Mouse (Mus musculus): ENCODE measurements around the gene Opn3.

Opn3 gene

GRCm38 (mm10) chr1:175692246-175692996 lies at the start of gene Opn3, which contains the start of gene Chml:
TSS of gene Opn3 (minus strand) at chr1:175692776.
TSS of gene Chml (minus strand) at chr1:175692901.
- DNase-seq (ENCODE audit: low read depth, low spot score) = peak; percentile 98

DNA sequence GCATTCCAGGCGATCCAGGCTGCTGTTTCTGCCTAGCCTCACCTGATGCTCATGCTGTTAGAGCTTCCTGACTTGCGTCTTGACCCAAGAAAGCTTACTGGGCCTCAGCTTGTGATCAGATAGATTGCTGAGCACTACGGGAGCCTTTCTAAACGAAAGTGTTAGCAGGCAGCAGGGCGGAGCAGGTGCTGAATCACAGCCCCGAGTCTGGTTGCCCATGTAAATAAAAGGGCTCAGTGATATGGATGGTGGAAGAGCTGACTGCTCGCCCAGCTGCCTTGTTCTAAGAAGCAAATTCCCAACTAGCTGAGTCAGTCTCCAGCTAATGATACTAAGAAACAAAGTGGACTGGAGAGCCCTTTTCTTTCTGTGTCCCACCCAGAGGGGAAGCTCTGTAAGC lies 33.2 kb upstream of the Opn3 start:
- no peak for DNase-seq (ENCODE audit: low read depth, low spot score)

- no peak for DNase-seq (ENCODE audit: low read depth, low spot score)
Measured at GRCm38 (mm10) chr1:175716832-175717231, 24.3 kb upstream of the Opn3 start.

DNA sequence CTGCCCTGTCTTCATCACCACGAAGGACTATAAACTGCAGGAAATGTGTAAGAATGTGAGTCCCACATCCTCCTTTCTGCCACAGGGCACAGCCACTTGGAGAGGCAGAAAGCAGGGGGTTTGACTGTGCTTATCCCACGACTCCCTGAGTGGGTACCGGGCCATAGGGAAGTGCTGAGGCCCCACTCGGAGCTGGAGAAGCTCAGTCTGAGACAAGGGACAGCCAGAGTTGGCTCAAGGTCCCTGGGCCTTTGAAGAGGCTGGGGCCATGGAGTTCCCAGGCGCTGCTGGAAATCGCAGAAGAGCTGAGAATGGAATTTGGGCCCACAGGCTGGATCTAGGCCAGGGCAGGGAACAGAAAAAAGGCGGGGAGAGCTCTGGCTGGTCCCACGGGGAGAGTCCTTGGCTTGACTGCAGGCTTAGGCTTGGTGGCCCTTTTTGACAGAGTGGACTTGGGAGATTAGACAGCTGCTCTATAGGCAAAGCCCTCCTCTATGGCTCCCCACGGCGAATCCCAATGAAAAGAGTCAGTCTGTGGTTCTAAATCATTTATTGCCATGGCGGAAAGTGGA lies 19.8 kb upstream of the Opn3 start:
- DNase-seq (ENCODE audit: low read depth, low spot score) = no peak

- DNase-seq (ENCODE audit: low read depth, low spot score) = no peak
Measured at GRCm38 (mm10) chr1:175708013-175708412, 15.4 kb upstream of the Opn3 start.

GRCm38 (mm10) chr1:175707599-175707998 lies 15.0 kb upstream of the Opn3 start:
- no peak for DNase-seq (ENCODE audit: low read depth, low spot score)

DNA sequence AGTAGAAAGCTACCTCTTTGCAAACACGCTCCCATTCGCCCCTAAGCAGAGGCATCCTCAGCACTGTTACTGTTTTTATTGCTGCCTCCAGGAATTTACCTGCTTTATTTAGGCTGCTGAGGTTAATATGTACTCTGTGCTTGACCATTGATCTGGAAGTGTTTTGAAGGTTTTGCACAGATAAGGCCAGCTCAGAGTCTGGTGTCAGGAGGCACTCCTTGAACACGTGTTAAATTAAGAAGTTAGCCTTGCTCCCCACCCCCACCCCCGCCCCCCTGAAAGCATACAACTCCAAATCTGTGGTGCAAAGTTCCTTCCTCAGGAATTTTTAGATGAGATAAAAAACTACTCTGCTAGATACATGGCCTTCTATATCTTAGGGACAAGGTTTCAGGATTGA lies 8.6 kb upstream of the Opn3 start:
- DNase-seq (ENCODE audit: low read depth, low spot score) = no peak

GRCm38 (mm10) chr1:175699796-175700195 lies 7.2 kb upstream of the Opn3 start:
- DNase-seq (ENCODE audit: low read depth, low spot score) = no peak

DNA sequence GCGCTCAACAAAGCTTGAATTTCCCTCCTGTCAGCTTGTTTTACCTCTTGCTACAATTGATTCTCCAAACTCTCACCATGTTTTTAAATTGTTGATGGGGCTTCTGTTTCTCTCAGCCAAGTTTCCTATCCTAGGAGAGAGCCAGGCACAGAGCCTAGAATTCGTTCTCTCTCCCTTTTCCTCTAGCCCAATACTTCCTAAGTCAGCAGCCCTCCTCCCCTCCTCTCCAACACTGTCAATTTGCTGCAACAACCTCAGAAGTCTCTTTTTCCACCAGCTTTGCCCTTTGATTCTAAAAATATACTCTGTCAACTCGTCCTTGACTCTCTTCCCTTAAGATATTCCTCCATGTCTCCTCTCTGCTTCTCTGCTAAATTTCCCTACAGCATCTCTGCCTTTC lies 6.8 kb upstream of the Opn3 start:
- DNase-seq (ENCODE audit: low read depth, low spot score) = no peak

DNA sequence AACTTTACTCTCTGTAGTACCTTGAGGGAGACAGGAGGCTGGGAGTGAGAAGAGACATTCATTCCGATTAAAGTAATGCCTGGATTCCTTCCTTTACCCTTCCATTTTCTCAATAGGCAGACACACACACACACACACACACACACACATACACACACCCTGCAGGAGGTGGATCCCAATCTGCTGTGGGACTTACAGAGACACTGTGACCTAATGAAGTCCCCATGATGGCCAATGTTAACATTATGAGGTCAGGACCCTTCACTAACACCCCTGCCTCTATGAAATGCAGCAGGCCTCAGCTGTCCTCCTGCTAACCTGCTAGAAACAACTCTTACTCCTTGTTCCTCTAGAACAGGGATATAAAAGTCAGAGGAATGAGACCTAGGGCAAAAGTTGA lies 5.7 kb upstream of the Opn3 start, which contains the start of gene Wdr64:
Gene Wdr64 (plus strand): TSS at position 301 of the 400 bp plus-strand sequence.
- no peak for DNase-seq (ENCODE audit: low read depth, low spot score)

DNA sequence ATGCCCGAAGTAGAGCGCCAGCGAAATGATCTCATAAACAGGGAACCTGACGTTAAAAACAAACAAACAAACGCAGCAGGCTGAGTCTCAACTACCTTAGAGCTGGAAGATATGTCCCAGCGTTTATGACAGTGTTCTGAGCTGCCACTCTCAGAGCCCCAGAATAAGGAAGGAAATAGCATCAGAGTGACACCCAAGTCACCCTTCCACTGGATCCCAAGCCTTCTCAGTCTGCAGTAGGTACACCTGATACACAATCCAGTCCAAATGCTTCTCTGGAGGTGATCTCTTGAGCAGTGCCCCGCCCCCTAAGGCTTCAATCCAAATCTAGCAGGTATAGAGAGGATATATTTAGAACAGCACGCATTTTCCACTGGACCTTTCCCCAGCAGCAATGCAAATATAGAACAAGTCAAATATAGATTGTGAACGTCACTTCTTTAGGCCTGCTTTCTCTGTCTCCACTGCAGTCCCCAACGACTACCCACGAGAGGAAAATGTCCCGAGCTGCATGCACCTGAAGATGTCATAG lies 919 bp upstream of the Opn3 start:
- no peak for DNase-seq (ENCODE audit: low read depth, low spot score)

DNA sequence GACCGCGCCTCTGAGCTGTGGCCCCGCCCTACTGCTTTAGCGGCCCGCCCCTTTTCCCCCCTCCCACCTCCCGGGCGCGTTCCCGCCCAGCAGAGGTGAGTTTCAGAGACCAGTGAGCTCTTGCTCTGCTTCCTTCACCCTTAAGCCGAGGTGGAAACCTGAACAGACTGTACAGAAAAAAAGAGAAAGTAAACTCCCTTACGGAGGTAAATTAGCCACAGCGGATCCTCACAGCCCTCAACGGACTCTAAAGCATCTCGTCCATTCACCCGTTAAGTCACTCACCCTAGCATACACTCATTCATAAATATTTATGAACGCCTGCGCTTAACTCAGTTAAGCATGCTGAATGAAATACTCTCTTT lies 403 bp upstream of the Opn3 start:
- no peak for DNase-seq (ENCODE audit: low read depth, low spot score)

GRCm38 (mm10) chr1:175691686-175692245 lies 810 bp downstream of the Opn3 start:
- DNase-seq (ENCODE audit: low read depth, low spot score) = no peak

DNA sequence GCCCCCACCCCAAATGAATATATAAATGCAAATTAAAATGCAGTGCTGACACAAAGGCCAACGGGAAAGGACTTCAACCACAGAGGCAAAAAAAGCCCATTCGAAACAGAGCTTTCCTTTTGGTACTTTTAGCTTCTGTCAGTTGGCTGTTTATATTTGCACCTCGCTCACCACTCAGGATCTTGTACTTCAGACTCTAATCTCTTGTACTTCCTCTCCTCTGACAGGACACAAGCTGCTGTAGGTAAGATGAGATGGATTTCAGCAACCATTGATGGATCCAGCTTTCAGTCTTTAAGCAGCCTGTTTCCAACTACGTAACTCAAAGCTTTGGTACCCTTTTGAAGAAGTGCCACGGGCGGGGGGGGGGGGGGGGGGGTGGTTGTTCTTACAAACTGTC lies 11.6 kb downstream of the Opn3 start:
- DNase-seq (ENCODE audit: low read depth, low spot score) = no peak

- DNase-seq (ENCODE audit: low read depth, low spot score) = no peak
Measured at GRCm38 (mm10) chr1:175677459-175677858, 15.1 kb downstream of the Opn3 start.

GRCm38 (mm10) chr1:175675116-175675515 lies 17.5 kb downstream of the Opn3 start:
- no peak for DNase-seq (ENCODE audit: low read depth, low spot score)

GRCm38 (mm10) chr1:175673563-175674325 lies 18.8 kb downstream of the Opn3 start:
- no peak for DNase-seq (ENCODE audit: low read depth, low spot score)

DNA sequence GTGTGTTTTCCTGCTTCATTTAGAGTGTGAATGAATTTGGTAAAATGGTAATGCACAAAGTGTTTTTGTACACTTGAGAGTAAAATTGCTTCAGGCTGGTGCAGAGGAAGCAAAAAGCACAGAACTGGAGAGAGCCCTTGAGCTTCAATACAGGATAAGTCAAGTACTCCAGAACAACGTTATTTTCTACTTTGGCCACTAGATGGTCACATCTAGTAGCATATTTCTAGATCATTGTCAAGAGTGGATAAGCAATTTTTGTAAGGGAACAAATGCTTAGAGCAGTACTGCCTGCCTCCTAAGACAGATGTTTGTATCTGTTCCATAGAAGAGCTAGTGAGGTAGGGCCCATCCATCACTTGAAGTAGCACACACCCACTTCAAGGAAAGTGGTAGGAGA lies 20.9 kb downstream of the Opn3 start:
- peak; percentile 22 for DNase-seq (ENCODE audit: low read depth, low spot score)

- DNase-seq (ENCODE audit: low read depth, low spot score) = no peak
Measured at GRCm38 (mm10) chr1:175670042-175670441, 22.5 kb downstream of the Opn3 start.

DNA sequence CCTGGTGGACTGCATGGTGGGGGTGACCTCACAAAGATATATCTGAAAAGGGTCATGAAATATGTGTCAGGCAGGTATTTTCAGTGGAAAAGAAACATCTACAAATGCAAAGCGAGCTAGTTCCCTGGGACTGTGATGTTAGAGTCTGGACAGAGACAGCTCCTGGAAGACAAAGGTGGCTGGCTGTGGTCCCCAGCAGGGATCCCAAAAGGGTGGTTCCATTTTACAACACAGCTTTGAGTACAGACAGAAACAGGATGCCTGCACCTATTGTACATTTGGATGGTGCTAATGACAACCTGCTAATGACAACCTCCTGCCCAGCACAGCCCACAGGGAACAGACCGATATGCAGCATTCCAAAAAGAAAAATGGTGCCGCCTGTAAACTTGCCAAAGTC lies 23.1 kb downstream of the Opn3 start:
- no peak for DNase-seq (ENCODE audit: low read depth, low spot score)

- no peak for DNase-seq (ENCODE audit: low read depth, low spot score)
Measured at GRCm38 (mm10) chr1:175668666-175669405, 23.7 kb downstream of the Opn3 start.

All from telencephalon, adult 2 months (tissue).